Mouse (Mus musculus) myocyte (in vitro differentiated cells): ENCODE data around the gene Zic2. TPM values are rescaled to one million over a fixed set of nuclear protein-coding genes. Genes with fewer than 3 reads are reported as not detected.

ENCODE experiments used
- H3K27me3 ChIP-seq: one replicate; pipeline ENCODE4 v1.6.1; 2011; ENCODE audit not compliant: control insufficient read depth, insufficient read depth, insufficient read length
- H3K36me3 ChIP-seq: one replicate; pipeline ENCODE4 v1.6.1; 2011; ENCODE audit not compliant: control insufficient read depth, insufficient read depth
- H3K4me2 ChIP-seq: one replicate; pipeline ENCODE4 v1.6.1; 2011; ENCODE audit warnings: low read depth, control low read depth
- H3K4me3 ChIP-seq: one replicate; pipeline ENCODE4 v1.5.1; 2011; ENCODE audit warnings: mild to moderate bottlenecking, control low read depth, moderate library complexity
- H3K79me2 ChIP-seq: one replicate; pipeline ENCODE4 v1.6.1; 2011; ENCODE audit not compliant: control insufficient read depth, insufficient read depth
- H3ac ChIP-seq: one replicate; pipeline ENCODE4 v1.6.1; 2011; ENCODE audit not compliant: control insufficient read depth, insufficient read length
- CEBPB ChIP-seq: IDR thresholded peaks from 2 replicates; pipeline ENCODE4 v1.6.1; 2011; ENCODE audit warnings: mild to moderate bottlenecking, moderate library complexity; ENCODE audit not compliant: poor library complexity, insufficient read depth, severe bottlenecking
- E2F4 ChIP-seq: IDR thresholded peaks from one replicate; pipeline ENCODE4 v1.6.1; 2011; ENCODE audit warnings: mild to moderate bottlenecking, control low read depth, moderate library complexity; ENCODE audit not compliant: insufficient read depth
- MAX ChIP-seq: IDR thresholded peaks from one replicate; pipeline ENCODE4 v1.6.1; 2011; ENCODE audit warnings: low read depth, mild to moderate bottlenecking, control low read depth
- MYOD1 ChIP-seq, 3 experiments: IDR thresholded peaks; one replicate each; pipeline ENCODE4 v1.6.1; 2011; ENCODE audit warnings: control low read depth in 2 of 3, low read depth in 2 of 3, mild to moderate bottlenecking in 2 of 3, moderate library complexity in 1 of 3; ENCODE audit not compliant: insufficient read length in 2 of 3, control insufficient read depth in 1 of 3
- MYOG ChIP-seq, 3 experiments: IDR thresholded peaks; one replicate each; pipeline ENCODE4 v1.6.1; 2011; ENCODE audit warnings: control low read depth in 2 of 3, low read depth in 2 of 3, mild to moderate bottlenecking in 2 of 3; ENCODE audit not compliant: insufficient read length in 2 of 3, control insufficient read depth in 1 of 3, insufficient read depth in 1 of 3
- POLR2A ChIP-seq: IDR thresholded peaks from one replicate; pipeline ENCODE4 v1.6.1; 2011; ENCODE audit warnings: low read depth, mild to moderate bottlenecking, control low read depth, moderate library complexity; ENCODE audit not compliant: insufficient read length
- POLR2AphosphoS2 ChIP-seq: IDR thresholded peaks from one replicate; pipeline ENCODE4 v1.6.1; 2011; ENCODE audit warnings: low read depth, control low read depth; ENCODE audit not compliant: insufficient read length
- REST ChIP-seq: IDR thresholded peaks from one replicate; pipeline ENCODE4 v1.6.1; 2011; ENCODE audit warnings: mild to moderate bottlenecking, control low read depth, moderate library complexity; ENCODE audit not compliant: insufficient read depth, insufficient read length
- SRF ChIP-seq: IDR thresholded peaks from one replicate; pipeline ENCODE4 v1.6.1; 2011; ENCODE audit warnings: low read depth; ENCODE audit not compliant: control insufficient read depth, insufficient read length
- TCF12 ChIP-seq: IDR thresholded peaks from one replicate; pipeline ENCODE4 v1.6.1; 2011; ENCODE audit warnings: mild to moderate bottlenecking, control low read depth; ENCODE audit not compliant: poor library complexity, insufficient read depth, severe bottlenecking
- TCF3 ChIP-seq: IDR thresholded peaks from one replicate; pipeline ENCODE4 v1.6.1; 2011; ENCODE audit warnings: low read depth, control low read depth; ENCODE audit not compliant: insufficient read length
- USF1 ChIP-seq: IDR thresholded peaks from one replicate; pipeline ENCODE4 v1.6.1; 2011; ENCODE audit warnings: low read depth, mild to moderate bottlenecking, control low read depth, moderate library complexity
- polyA plus RNA-seq: library from polyadenylated mRNA; unstranded; fragments of >200 nt; fragmentation: generic; extraction: Trizol; gene quantifications from one replicate; pipeline ENCODE4 v1.2.1, GENCODE M21; 2012; ENCODE audit warnings: missing spikeins

Zic2 gene
- polyA plus RNA-seq, 1 experiment = 0.88 TPM

DNA sequence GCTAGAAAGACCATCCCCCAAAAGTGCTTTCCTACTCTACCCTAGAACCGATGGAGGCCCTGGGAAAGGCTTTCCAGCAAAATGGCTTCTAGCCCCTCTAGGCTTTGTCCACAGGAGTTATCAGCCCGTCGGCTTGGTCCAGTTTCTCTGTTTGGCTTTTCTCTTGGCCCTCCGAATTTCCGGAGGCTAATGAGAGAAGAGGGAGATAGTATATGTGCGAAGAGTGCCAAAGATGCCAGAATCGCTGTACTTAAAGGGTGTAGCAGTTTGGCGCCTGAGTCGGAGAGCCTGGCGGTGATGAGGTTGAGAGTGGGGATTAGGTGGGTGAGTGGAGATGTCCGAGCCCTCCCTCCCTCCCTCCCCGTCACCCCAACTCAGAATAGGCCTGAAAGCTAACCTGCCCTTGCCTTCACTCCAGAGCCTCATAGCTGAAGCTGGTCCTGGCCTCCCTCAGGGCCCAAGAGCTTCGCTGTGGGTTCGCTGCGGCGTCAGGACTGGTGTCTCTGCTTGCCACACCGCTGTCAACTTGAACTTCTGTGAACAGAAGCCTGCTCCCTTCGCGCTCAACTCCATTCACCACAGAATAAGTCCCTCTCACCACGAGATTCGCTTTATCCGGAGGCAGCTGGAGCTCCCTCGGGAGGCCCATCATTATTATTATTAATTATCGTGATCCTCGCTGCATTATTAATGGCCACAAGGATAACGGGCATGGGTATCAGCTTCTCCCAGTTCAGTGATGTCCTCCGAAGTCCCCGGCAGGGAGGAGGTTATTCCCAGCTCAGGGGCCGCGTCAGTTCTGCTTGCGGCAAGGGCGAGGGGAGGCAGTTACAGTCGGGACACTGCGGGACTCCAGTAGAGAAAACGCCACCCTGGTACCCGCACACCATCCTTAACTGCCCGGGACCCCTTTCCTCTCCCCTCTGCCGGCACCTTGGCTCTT, 7.1 kb downstream of the Zic2 start:
- peaks cover 33% of the 10 kb centered on the region for H3K27me3 ChIP-seq
- no peak overlapping the region for H3ac ChIP-seq

DNA sequence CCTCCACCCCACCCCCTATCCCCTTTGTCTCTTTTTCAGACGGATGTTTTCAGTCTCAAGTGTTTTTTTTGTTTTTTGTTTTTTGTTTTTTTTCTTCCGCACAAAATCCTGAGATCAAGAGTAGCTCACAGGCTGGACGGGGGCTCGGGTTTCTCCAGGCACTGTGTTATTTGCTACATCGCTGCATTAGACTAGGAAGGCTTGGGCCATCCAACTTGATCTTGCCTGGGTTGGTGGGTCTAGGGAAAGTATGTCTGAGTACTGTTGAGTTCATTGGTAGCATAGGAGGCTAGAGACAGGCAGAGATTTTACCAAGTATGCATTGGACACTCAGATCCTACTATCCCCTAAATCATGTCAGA, 7.8 kb downstream of the Zic2 start:
- no peak overlapping the region for H3ac ChIP-seq
- no peaks in the 10 kb centered on the region for H3K79me2 ChIP-seq
- no peak for TF ChIP-seq TCF12
- TF ChIP-seq POLR2AphosphoS2 = no peak
- no peak for TF ChIP-seq MYOG (IDR thresholded peaks at IDR 0.05; ENCODE audit: control insufficient read depth in 1 of 3, insufficient read depth in 1 of 3, insufficient read length in 2 of 3, low read depth in 2 of 3)
- no peak overlapping the region for H3K4me3 ChIP-seq
- H3K36me3 ChIP-seq = no peaks in the 10 kb centered on the region
- H3K27me3 ChIP-seq = peaks cover 33% of the 10 kb centered on the region
- H3K4me2 ChIP-seq = no peak overlapping the region

More for the DNA sequence above, 7.1 kb downstream of the Zic2 start:
- Histone ChIP-seq H3K79me2 (no peaks in the 10 kb centered on the region), H3K36me3 (no peaks in the 10 kb centered on the region), H3K4me3 (no peak overlapping the region), H3K4me2 (no peak overlapping the region)
- TF ChIP-seq SRF = no peak
- TF ChIP-seq TCF12 = no peak
- no peak for TF ChIP-seq USF1
- TF ChIP-seq MAX = no peak
- TF ChIP-seq CEBPB = no peak
- no peak for TF ChIP-seq MYOD1 (IDR thresholded peaks at IDR 0.05; ENCODE audit: control insufficient read depth in 1 of 3, insufficient read length in 2 of 3, low read depth in 2 of 3)
- TF ChIP-seq POLR2A = no peak
- no peak for TF ChIP-seq TCF3
- TF ChIP-seq E2F4 = no peak
- TF ChIP-seq POLR2AphosphoS2 = no peak
- no peak for TF ChIP-seq REST
- no peak for TF ChIP-seq MYOG (IDR thresholded peaks at IDR 0.05; ENCODE audit: control insufficient read depth in 1 of 3, insufficient read depth in 1 of 3, insufficient read length in 2 of 3, low read depth in 2 of 3)

DNA sequence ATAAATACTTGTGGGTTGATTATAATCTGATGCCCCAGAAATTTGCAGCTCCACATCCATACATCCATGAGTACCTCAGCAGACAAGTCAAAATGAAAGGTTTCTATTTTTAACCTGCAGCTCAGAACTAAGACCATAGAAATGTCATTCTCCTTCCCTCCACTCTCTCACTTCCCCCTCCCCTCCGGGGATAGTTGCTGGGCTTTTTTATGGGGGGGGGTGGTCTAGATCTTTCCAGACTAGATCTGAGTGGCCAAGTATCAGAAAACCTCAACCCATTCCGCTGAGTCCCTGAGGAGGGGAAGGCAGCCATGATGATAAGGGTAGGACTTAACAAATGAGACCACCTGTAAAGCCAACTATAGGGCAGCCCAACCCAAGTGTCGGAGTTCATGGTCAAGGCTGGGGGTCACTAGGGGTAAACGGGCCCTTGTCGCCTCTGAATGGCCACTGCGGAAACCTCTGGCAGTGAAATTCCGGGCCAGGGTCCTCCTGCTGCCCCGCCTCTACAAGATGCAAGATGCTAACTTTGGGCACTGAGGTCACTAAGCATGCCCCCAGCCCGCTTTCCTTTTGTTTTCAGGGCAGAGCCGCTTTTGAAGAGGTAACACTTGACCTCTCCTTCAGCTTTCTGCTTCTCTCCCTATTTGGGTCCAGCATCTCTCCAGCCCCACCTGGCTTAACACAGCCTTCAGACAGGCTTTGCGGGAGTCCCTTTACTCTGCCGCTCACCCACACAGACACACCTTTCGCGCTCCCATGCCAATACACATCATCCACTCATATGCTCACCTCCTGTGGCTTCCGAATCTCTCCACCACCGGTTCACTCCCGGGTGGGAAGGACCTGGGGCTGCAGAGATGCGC, 8.6 kb downstream of the Zic2 start:
- no peaks in the 10 kb centered on the region for H3K36me3 ChIP-seq
- H3ac ChIP-seq = no peak overlapping the region
- no peak for TF ChIP-seq MAX
- no peak for TF ChIP-seq USF1
- no peak for TF ChIP-seq POLR2AphosphoS2
- TF ChIP-seq POLR2A = no peak
- TF ChIP-seq MYOD1 (IDR thresholded peaks at IDR 0.05; ENCODE audit: control insufficient read depth in 1 of 3, insufficient read length in 2 of 3, low read depth in 2 of 3) = no peak
- TF ChIP-seq REST = no peak
- no peak for TF ChIP-seq CEBPB
- H3K27me3 ChIP-seq = peaks cover 28% of the 10 kb centered on the region
- no peaks in the 10 kb centered on the region for H3K79me2 ChIP-seq
- H3K4me3 ChIP-seq = no peak overlapping the region
- H3K4me2 ChIP-seq = no peak overlapping the region

DNA sequence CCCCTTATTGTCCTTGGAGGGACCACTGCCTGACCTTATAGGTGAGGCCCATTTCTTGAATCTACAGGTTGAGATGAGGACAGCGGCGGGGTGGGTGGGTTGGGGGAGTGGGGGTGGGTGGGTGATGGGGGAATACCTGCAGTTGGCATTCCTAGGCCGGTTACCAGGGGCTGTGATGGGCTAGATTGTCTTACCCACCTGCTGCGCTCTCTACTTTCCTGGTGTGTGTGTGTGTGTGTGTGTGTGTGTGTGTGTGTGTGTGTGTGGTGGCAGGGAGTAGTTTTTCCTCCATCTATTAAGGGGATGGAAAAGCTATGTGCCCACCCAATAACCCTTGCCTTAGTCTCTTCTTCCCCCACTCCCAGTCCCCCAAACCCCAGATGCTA, 9.2 kb downstream of the Zic2 start:
- Histone ChIP-seq H3K4me2 (no peak overlapping the region), H3K27me3 (peaks cover 28% of the 10 kb centered on the region), H3K79me2 (no peaks in the 10 kb centered on the region), H3K4me3 (no peak overlapping the region), H3K36me3 (no peaks in the 10 kb centered on the region), H3ac (no peak overlapping the region)
- no peak for TF ChIP-seq USF1
- no peak for TF ChIP-seq MAX
- no peak for TF ChIP-seq E2F4
- TF ChIP-seq SRF = no peak
- no peak for TF ChIP-seq CEBPB
- no peak for TF ChIP-seq POLR2AphosphoS2

- no peak for TF ChIP-seq USF1
- TF ChIP-seq MYOG (IDR thresholded peaks at IDR 0.05; ENCODE audit: control insufficient read depth in 1 of 3, insufficient read depth in 1 of 3, insufficient read length in 2 of 3, low read depth in 2 of 3) = no peak
- TF ChIP-seq E2F4 = no peak
- no peaks in the 10 kb centered on the region for H3K36me3 ChIP-seq
- no peak overlapping the region for H3K4me3 ChIP-seq
- H3K79me2 ChIP-seq = no peaks in the 10 kb centered on the region
- no peak overlapping the region for H3K4me2 ChIP-seq
- H3K27me3 ChIP-seq = peaks cover 28% of the 10 kb centered on the region
- H3ac ChIP-seq = no peak overlapping the region
Measured at GRCm38 (mm10) chr14:122484844-122485551, 9.8 kb downstream of the Zic2 start.
